Mouse (Mus musculus) midbrain, embryonic 13.5 days (tissue): ENCODE results near the gene Thoc3. TPM values are rescaled to one million over a fixed set of nuclear protein-coding genes. Genes with fewer than 3 reads are reported as not detected.
"Not testable (repeated sequence)": the region's sequence is repeated elsewhere in the genome, so short reads cannot be mapped to it uniquely, and the experiment has no call there.

ENCODE experiments used
- ATAC-seq: fragments of 200-750 bp; cut with Nextera tagmentation; 2 replicates; pipeline ENCODE4 v1.8.0; 2017; ENCODE audit warnings: mild to moderate bottlenecking, moderate TSS enrichment, moderate library complexity
- H3K27ac ChIP-seq: fragments of 300-500 bp; sonication (generic); 2 replicates; pipeline ENCODE4 v1.5.1; 2015; ENCODE audit warnings: inconsistent platforms, mild to moderate bottlenecking, moderate library complexity
- H3K27me3 ChIP-seq: fragments of 300-500 bp; sonication (generic); 2 replicates; pipeline ENCODE4 v1.6.1; 2015; ENCODE audit warnings: mild to moderate bottlenecking, inconsistent platforms
- H3K36me3 ChIP-seq: fragments of 300-500 bp; sonication (generic); 2 replicates; pipeline ENCODE4 v1.6.1; 2015; ENCODE audit warnings: mild to moderate bottlenecking, inconsistent platforms
- H3K4me1 ChIP-seq: fragments of 300-500 bp; sonication (generic); replicated peaks from 2 replicates; pipeline ENCODE4 v1.6.1; 2015; ENCODE audit warnings: inconsistent platforms
- H3K4me2 ChIP-seq: fragments of 300-500 bp; sonication (generic); replicated peaks from 2 replicates; pipeline ENCODE4 v1.6.1; 2015; ENCODE audit warnings: moderate library complexity, mild to moderate bottlenecking, inconsistent platforms
- H3K4me3 ChIP-seq: fragments of 300-500 bp; sonication (generic); replicated peaks from 2 replicates; pipeline ENCODE4 v1.5.1; 2015; ENCODE audit warnings: mild to moderate bottlenecking, inconsistent platforms
- H3K9ac ChIP-seq: fragments of 300-500 bp; sonication (generic); replicated peaks from 2 replicates; pipeline ENCODE4 v1.6.1; 2015; ENCODE audit warnings: mild to moderate bottlenecking, inconsistent platforms
- H3K9me3 ChIP-seq: fragments of 300-500 bp; sonication (generic); 2 replicates; pipeline ENCODE4 v1.6.1; 2016; ENCODE audit warnings: mild to moderate bottlenecking, inconsistent platforms
- WGBS: fragments of 180-500 bp; shearing (Covaris S2); methylation state at CpG from one replicate; pipeline ENCODE4 v1.1.7; 2015; 5-methylcytosine and 5-hydroxymethylcytosine counted together
- polyA plus RNA-seq: library from polyadenylated mRNA; unstranded; fragments of >200 nt; fragmentation: Nextera tagmentation; extraction: Ambion mirVana; gene quantifications from 2 replicates; pipeline ENCODE4 v1.2.1, GENCODE M21; 2015

Gene Thoc3
- 121 and 126 TPM in 2 replicates for polyA plus RNA-seq

DNA sequence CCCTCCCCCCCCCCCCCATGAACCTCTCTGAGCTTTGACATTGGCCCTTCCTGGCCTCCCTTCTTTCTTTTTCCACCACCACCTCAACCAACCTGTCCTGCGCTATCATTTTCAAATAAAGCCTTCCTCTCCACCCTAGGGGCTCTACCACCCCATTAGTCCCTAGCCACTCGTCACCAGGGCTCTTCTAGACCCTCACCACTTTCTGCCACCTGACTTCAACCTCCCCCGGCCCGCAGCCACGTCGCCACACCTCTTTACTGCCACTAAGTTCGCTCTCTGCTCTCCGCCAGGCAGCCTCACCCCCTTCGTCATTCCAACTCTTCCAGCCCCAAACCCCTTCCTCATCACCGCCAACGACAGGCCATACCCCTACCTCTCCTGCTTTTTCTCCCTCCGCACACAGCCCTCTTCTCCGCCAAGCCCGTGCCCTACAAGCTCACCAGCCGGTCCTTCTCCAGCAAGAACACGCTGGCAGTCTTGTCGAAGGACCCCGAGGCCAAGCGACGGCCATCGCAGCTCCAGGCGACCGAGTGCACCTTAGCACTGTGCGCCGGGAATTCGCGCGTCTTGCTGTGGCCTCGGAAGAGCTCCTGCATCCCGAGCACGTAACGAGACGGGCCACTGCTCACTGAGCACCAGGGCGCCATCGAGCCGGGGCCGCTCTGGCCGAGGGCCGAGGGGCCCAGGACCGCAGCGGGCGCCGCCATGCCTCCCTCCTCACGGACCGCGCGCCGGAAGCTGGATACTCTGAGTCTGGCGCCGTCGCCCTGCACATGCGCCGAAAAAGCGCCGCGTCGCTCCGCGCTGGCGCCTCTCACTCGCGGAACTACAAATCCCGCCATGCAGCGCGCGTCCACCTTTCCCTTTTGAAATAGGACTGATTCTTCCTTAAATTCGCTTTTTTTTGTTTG lies at the start of gene Thoc3:
Thoc3 (minus strand) TSS at position 752 of the 914 bp plus-strand sequence.
- peak within 1 kb of the TSS; percentile 88 for H3K9ac ChIP-seq
- peaks cover 43% of the 10 kb centered on the region for H3K36me3 ChIP-seq
- peak within 1 kb of the TSS; percentile 95 for H3K4me3 ChIP-seq
- H3K27me3 ChIP-seq: no peaks in the 10 kb centered on the region
- peak within 1 kb of the TSS; percentile 97 for H3K4me2 ChIP-seq
- under 1% methylated on average over 66 of the region's 67 CpGs for whole genome bisulfite sequencing
- H3K4me1 ChIP-seq: peaks cover 17% of the 10 kb centered on the region
- peaks cover 6% of the 10 kb centered on the region; the same call in 1 of the 2 replicates for H3K9me3 ChIP-seq
- ATAC-seq: peak; percentile 99
- H3K27ac ChIP-seq: peak within 1 kb of the TSS; percentile 51

DNA sequence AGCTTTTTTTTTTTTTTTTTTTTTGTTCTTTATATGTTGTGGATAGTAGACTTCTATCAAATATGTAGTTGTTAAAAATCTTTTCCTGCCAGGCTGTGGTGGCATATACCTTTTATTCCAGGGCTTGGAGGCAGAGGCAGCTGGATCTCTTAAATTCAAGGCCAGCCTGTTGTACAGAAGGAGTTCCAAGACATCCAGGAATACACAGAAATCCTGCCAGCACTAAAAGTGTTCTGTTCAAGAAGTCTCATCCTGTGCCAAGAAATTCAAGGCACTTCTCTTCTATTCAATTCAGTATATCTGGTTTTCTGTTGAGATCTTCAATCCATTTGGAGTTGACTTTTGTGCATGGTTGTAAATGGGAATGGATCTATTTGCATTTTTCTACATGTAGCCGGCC lies 37.3 kb upstream of the Thoc3 start:
- no peak for ATAC-seq
- WGBS: 95% methylated on average over 1 of the region's 1 CpGs
- H3K4me2 ChIP-seq: no peak overlapping the region
- no peak overlapping the region for H3K4me3 ChIP-seq
- peaks cover 20% of the 10 kb centered on the region for H3K4me1 ChIP-seq
- no peak overlapping the region for H3K27ac ChIP-seq
- H3K36me3 ChIP-seq: peaks cover under 1% of the 10 kb centered on the region; the same call in 1 of the 2 replicates
- H3K27me3 ChIP-seq: peaks cover 9% of the 10 kb centered on the region; the same call in 1 of the 2 replicates
- H3K9me3 ChIP-seq: no peaks in the 10 kb centered on the region
- no peak overlapping the region for H3K9ac ChIP-seq

DNA sequence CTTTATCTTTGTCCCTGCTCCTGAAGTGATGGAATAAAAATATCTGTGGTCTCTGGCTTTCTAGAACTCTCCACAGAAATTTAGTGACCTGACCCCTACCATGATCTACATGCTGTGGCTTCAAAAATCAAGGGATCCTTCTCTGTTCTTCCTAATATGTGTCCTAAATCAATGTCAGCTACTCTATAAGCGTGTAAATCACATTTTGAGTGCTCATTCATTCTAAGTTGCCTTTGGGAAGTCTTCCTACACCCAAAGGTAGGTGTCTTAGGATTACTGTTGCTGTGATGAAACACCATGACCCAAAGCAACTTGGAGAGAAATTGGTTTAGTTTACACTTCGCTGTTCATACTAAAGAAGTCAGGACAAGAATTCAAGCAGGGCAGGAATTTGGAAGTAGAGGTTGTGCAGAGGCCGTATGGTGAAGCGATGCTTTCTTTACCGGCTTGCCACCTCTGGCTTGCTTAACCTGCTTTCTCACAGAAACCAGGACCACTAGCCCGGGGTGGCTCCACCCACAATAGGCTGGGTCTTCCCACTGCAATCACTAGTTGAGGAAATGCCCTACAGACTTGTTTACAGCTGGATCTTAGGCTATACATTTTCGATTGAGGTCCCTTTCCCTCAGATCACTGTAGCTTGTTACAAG lies 36.1 kb upstream of the Thoc3 start:
- H3K27me3 ChIP-seq: peaks cover 9% of the 10 kb centered on the region; the same call in 1 of the 2 replicates
- peak overlapping the region; percentile 76 for H3K4me3 ChIP-seq
- no peaks in the 10 kb centered on the region; the same call in 1 of the 2 replicates for H3K36me3 ChIP-seq
- peak overlapping the region; percentile 86; the same call in 1 of the 2 replicates for H3K27ac ChIP-seq
- 50% methylated on average over 7 of the region's 7 CpGs for whole genome bisulfite sequencing
- H3K4me1 ChIP-seq: peaks cover 20% of the 10 kb centered on the region
- no peak for ATAC-seq
- peak overlapping the region; percentile 89 for H3K9ac ChIP-seq
- H3K4me2 ChIP-seq: peak overlapping the region; percentile 81
- H3K9me3 ChIP-seq: no peaks in the 10 kb centered on the region

DNA sequence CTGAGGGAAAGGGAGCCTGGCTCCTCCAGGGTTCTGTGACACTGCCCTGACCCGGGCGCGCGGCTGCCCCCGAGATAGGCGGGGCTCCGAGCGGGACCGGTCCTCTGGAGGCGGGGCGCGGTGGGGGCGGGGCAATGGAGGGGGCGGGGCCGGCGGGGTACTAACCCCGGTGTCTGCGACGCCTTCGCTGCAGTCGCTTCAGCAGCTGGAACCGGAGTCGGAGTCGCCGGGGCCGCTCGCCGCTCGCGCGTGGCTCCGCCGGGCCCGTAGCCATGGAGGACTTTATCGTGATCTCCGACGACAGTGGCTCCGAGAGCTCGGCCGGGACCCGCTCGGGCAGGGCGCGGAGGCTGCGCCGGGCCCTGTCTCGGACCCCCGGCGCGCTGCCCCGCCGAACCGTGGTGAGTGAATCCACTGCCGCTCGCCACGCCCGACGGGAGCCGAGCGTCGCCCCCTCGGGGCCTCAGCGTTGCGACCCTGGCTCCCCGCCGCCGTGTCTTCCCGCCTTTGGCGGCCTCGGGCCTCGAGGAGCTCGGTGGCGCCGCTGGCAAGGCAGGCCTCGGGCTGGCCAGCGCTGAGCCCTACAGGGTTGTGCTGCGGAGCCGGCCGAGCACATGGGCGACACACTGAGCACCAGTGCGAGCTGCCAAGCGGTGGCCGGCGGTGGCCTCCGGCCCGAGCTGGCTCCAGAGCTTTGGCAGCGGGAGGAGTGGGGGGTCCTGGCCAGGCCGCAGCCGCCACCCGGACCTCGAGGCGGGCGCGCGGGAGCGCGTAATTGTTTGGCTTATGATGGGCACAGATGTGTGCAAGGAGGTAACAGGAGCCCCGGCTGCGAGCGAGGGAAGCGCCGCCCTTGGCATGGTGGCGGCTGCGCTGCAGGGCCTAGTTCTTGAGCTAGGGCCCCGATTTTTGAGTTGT lies 35.2 kb upstream of the Thoc3 start, which contains the start of gene Simc1:
Simc1 (plus strand) TSS at position 176 of the 918 bp plus-strand sequence.
- peak within 1 kb of the TSS; percentile 89 for H3K9ac ChIP-seq
- peaks cover 20% of the 10 kb centered on the region for H3K4me1 ChIP-seq
- H3K4me3 ChIP-seq: peak within 1 kb of the TSS; percentile 76
- peak within 1 kb of the TSS; percentile 86 for H3K27ac ChIP-seq
- peak; percentile 94 for ATAC-seq
- H3K27me3 ChIP-seq: peaks cover 9% of the 10 kb centered on the region; the same call in 1 of the 2 replicates
- no peaks in the 10 kb centered on the region; the same call in 1 of the 2 replicates for H3K36me3 ChIP-seq
- under 1% methylated on average over 98 of the region's 105 CpGs for WGBS
- no peaks in the 10 kb centered on the region for H3K9me3 ChIP-seq
- peak within 1 kb of the TSS; percentile 81 for H3K4me2 ChIP-seq

DNA sequence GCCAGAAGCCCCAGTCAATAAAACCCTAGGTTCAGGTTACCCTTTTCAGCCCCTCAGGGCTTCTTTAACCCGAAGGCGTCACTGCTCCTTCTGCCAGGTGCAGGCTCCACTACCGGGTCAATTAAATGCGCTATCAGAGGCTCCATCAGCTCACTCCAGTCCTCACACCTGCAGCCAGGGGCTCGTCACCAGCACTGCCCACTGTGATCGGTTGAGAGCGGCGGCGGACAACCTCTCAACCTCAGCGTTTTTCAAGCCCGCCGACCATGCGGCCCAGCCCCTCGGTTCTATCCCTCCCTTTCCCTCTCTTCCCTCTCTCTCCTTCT lies 34.6 kb upstream of the Thoc3 start:
- Histone ChIP-seq H3K36me3 (no peaks in the 10 kb centered on the region; the same call in 1 of the 2 replicates), H3K27ac (peak overlapping the region; percentile 86), H3K4me2 (peak overlapping the region; percentile 81), H3K4me1 (peaks cover 20% of the 10 kb centered on the region), H3K9me3 (no peaks in the 10 kb centered on the region), H3K27me3 (peaks cover 9% of the 10 kb centered on the region; the same call in 1 of the 2 replicates), H3K4me3 (peak overlapping the region; percentile 76), H3K9ac (peak overlapping the region; percentile 89)
- WGBS: 2% methylated on average over 14 of the region's 14 CpGs
- peak; percentile 81; the same call in 1 of the 2 replicates for ATAC-seq

DNA sequence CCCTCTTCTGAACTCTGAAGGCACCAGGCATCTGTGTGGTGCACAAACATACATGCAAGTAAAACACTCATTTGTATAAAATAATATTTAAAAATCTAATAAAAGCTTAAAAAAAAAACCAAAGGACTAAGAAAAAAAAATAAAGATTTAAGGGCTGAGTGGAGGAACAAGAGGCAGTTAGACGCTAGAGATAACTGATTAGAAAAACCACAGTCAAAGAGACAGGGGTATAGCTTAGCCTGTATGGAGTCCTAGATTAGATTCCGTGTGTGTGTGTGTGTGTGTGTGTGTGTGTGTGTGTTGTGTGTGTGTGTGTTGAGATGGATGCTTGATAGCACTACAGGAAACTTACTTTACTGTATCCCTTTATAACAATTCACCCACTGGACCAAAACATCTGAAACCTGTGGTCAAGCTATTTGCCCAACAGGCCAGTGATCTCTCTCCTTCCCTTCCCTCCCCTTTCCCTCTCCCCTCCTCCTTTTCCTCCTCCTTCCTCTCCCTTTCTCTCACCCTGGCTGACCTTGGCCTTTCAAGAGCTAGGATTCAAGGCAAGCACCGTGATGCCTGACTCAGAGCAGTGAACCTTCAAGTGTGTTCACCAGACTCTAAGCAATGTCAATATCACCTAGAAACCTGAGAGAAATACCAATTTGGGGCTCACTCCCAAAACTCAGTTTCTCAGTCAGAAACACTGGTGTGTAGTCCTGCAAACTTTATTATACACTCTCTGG lies 33.5 kb upstream of the Thoc3 start:
- H3K9me3 ChIP-seq: no peaks in the 10 kb centered on the region
- ATAC-seq: no peak
- 62% methylated on average over 3 of the region's 3 CpGs for WGBS

DNA sequence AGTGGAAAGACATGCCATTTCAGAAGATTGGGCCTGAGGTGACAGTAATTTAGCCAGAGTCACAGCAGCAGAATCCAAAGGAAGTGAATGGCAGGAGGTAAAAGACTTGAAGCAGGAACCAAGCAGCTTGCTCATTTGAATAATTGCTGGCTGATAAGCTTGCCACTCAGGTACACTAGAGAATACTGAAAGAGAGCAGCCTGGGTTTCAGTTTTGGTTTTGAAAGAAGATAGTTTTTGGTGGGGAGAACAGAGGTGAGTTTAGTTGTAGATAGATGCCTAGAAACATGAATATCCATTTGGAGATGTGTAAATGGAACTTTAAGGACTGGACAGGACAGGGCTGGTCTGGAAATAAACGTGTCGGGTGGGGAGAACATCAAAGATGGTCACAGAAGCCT lies 32.7 kb upstream of the Thoc3 start:
- Histone ChIP-seq H3K27me3 (peaks cover 11% of the 10 kb centered on the region; the same call in 1 of the 2 replicates), H3K9me3 (no peaks in the 10 kb centered on the region), H3K9ac (no peak overlapping the region), H3K4me1 (peaks cover 20% of the 10 kb centered on the region), H3K4me3 (no peak overlapping the region), H3K36me3 (no peaks in the 10 kb centered on the region), H3K4me2 (no peak overlapping the region), H3K27ac (no peak overlapping the region)
- WGBS: 87% methylated on average over 2 of the region's 2 CpGs
- no peak for ATAC-seq

More for the DNA sequence above, 33.5 kb upstream of the Thoc3 start:
- Histone ChIP-seq H3K4me1 (peaks cover 20% of the 10 kb centered on the region), H3K4me3 (no peak overlapping the region), H3K4me2 (no peak overlapping the region), H3K9ac (no peak overlapping the region), H3K36me3 (no peaks in the 10 kb centered on the region; the same call in 1 of the 2 replicates), H3K27me3 (peaks cover 11% of the 10 kb centered on the region; the same call in 1 of the 2 replicates), H3K27ac (no peak overlapping the region)

GRCm38 (mm10) chr13:54499551-54499950 lies 30.9 kb upstream of the Thoc3 start:
- not testable (repeated sequence) for H3K9ac ChIP-seq, ATAC-seq, H3K4me1 ChIP-seq, H3K4me2 ChIP-seq, H3K27ac ChIP-seq, H3K36me3 ChIP-seq, H3K4me3 ChIP-seq, H3K9me3 ChIP-seq
- 88% methylated on average over 7 of the region's 7 CpGs for WGBS
- H3K27me3 ChIP-seq: peaks cover 11% of the 10 kb centered on the region; the same call in 1 of the 2 replicates

DNA sequence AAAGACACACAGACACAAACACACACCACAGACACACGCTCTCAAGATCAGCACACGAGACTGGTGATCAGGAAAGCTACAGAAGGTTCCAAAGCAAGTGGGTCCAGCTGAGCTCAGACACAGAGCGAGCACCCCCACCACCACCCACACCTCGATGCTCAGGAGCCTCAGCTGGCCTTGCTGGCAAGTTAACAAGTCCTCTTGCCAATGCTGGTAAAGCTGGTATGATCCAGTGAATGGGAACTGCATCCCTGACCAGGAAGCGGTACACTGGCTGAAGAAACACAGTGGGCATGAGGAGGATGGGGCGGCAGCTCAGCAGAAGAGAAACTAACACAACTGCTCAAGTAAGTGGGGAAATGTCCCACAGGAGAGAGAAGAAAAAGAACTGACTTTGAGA lies 22.7 kb upstream of the Thoc3 start:
- 85% methylated on average over 6 of the region's 6 CpGs for WGBS
- H3K27me3 ChIP-seq: no peaks in the 10 kb centered on the region
- no peak for ATAC-seq
- no peaks in the 10 kb centered on the region for H3K9me3 ChIP-seq
- no peak overlapping the region for H3K4me3 ChIP-seq
- no peak overlapping the region for H3K9ac ChIP-seq
- no peaks in the 10 kb centered on the region for H3K36me3 ChIP-seq
- H3K27ac ChIP-seq: no peak overlapping the region
- H3K4me1 ChIP-seq: no peaks in the 10 kb centered on the region
- no peak overlapping the region for H3K4me2 ChIP-seq

- Histone ChIP-seq H3K9me3 (no peaks in the 10 kb centered on the region), H3K9ac (no peak overlapping the region), H3K27ac (no peak overlapping the region), H3K4me1 (no peaks in the 10 kb centered on the region), H3K36me3 (no peaks in the 10 kb centered on the region), H3K27me3 (no peaks in the 10 kb centered on the region), H3K4me3 (no peak overlapping the region), H3K4me2 (no peak overlapping the region)
- WGBS: 87% methylated on average over 5 of the region's 5 CpGs
- ATAC-seq: no peak
Observed at GRCm38 (mm10) chr13:54490411-54490810, 21.8 kb upstream of the Thoc3 start.

GRCm38 (mm10) chr13:54481498-54481897 lies 12.8 kb upstream of the Thoc3 start:
- ATAC-seq: no peak
- Histone ChIP-seq H3K9ac (no peak overlapping the region), H3K36me3 (no peaks in the 10 kb centered on the region), H3K4me1 (no peaks in the 10 kb centered on the region), H3K4me2 (no peak overlapping the region), H3K27ac (no peak overlapping the region), H3K27me3 (no peaks in the 10 kb centered on the region), H3K9me3 (no peaks in the 10 kb centered on the region), H3K4me3 (no peak overlapping the region)
- 92% methylated on average over 14 of the region's 14 CpGs for WGBS
